Mouse (Mus musculus) liver, postnatal 0 days (tissue): Measurements from ENCODE around the gene Pah. TPM values are rescaled to one million over a fixed set of nuclear protein-coding genes. Genes with fewer than 3 reads are reported as not detected.

Experiments
- ATAC-seq: fragments of 200-750 bp; cut with Nextera tagmentation; 2 replicates; pipeline ENCODE4 v1.8.0; 2017; ENCODE audit warnings: mild to moderate bottlenecking, moderate library complexity
- DNase-seq: peaks from one replicate; pipeline ENCODE4 v3.0.0-alpha.2; 2016
- H3K27ac ChIP-seq: fragments of 300-500 bp; sonication (generic); 2 replicates; pipeline ENCODE4 v1.5.1; 2014; ENCODE audit warnings: antibody characterized with exemption, moderate library complexity, mild to moderate bottlenecking, low read depth
- H3K27me3 ChIP-seq: fragments of 300-500 bp; sonication (generic); 2 replicates; pipeline ENCODE4 v1.6.1; 2014; ENCODE audit warnings: low read length, control low read depth, mixed read lengths; ENCODE audit not compliant: insufficient read depth
- H3K36me3 ChIP-seq: fragments of 300-500 bp; sonication (generic); replicated peaks from 2 replicates; pipeline ENCODE4 v1.6.1; 2014; ENCODE audit warnings: mild to moderate bottlenecking, control low read depth, low read length, moderate library complexity, mixed read lengths; ENCODE audit not compliant: insufficient read depth
- H3K4me1 ChIP-seq: fragments of 300-500 bp; sonication (generic); 2 replicates; pipeline ENCODE4 v1.6.1; 2014; ENCODE audit warnings: antibody characterized with exemption, mild to moderate bottlenecking, control low read depth; ENCODE audit not compliant: insufficient read depth
- H3K4me2 ChIP-seq: fragments of 300-500 bp; sonication (generic); 2 replicates; pipeline ENCODE4 v1.6.1; 2014; ENCODE audit warnings: low read depth, mild to moderate bottlenecking, low read length, moderate library complexity, mixed read lengths
- H3K4me3 ChIP-seq: fragments of 300-500 bp; sonication (generic); 2 replicates; pipeline ENCODE4 v1.5.1; 2014; ENCODE audit warnings: low read depth, low read length
- H3K9ac ChIP-seq: fragments of 300-500 bp; sonication (generic); replicated peaks from 2 replicates; pipeline ENCODE4 v1.6.1; 2014; ENCODE audit warnings: mild to moderate bottlenecking, moderate library complexity
- H3K9me3 ChIP-seq: fragments of 300-500 bp; sonication (generic); 2 replicates; pipeline ENCODE4 v1.6.1; 2016; ENCODE audit warnings: mild to moderate bottlenecking, control low read depth, low read length, mixed read lengths
- CTCF ChIP-seq: sonication (generic); IDR thresholded peaks from 2 replicates; pipeline ENCODE4 v1.5.1; 2016; ENCODE audit warnings: antibody characterized with exemption, low read depth
- EP300 ChIP-seq: IDR thresholded peaks from 2 replicates; pipeline ENCODE4 v1.6.1; 2016; ENCODE audit warnings: antibody characterized with exemption, low read depth, mild to moderate bottlenecking
- WGBS: fragments of 180-500 bp; shearing (Covaris S2); extraction: QIAGEN DNeasy Blood & Tissue Kit; methylation state at CpG from one replicate; pipeline ENCODE4 v1.1.7; 2014; ENCODE audit not compliant: insufficient replicate concordance; 5-methylcytosine and 5-hydroxymethylcytosine counted together
- polyA plus RNA-seq: library from polyadenylated mRNA; unstranded; fragments of >200 nt; fragmentation: Nextera tagmentation; extraction: Ambion mirVana; gene quantifications from 2 replicates; pipeline ENCODE4 v1.2.1, GENCODE M21; 2015

Gene Pah
- polyA plus RNA-seq, 1 experiment from 2014 or later = 146 TPM

DNA sequence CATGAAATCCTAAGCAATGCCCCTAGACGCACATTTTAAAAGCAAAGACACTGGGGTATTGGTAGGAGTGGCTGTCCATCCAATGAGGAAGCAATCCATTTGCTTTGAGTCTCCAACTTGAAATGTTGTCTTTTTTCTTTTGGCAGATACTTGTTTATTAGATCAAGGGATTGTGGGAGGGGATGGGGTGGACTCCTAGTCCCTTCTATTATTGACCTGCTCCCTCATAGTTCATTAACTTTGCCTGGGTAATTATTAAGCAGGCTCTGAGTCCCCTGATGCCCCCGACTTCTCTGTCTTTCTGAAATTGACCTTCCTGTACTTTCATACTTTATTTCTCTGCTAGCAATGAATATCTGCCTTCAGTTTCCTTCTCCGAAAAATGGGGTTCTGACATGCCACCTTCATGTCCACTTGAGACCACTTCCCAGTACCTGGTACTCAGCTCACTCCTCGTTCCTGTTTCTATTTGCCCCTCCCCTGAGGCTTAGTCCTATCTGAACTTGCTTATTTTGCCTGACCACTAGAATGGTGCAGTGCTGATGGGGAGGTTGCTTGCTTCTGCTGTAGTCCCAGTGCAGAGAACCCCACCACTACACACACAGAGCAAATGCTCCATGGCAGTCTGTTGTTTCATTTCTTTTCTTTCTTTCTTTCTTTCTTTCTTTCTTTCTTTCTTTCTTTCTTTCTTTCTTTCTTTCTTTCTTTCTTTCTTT, 1.0 kb upstream of the Pah start:
- no peak overlapping the region for H3K4me3 ChIP-seq
- peak overlapping the region; percentile 86 for H3K27ac ChIP-seq
- no peaks in the 10 kb centered on the region for H3K36me3 ChIP-seq
- H3K4me1 ChIP-seq = peaks cover 3% of the 10 kb centered on the region; the same call in 1 of the 2 replicates
- no peak for DNase-seq
- peak overlapping the region; percentile 65 for H3K4me2 ChIP-seq
- no peaks in the 10 kb centered on the region for H3K9me3 ChIP-seq
- ATAC-seq = peak; percentile 65
- H3K9ac ChIP-seq = no peak overlapping the region
- WGBS = 40% methylated on average over 4 of the region's 4 CpGs
- no peaks in the 10 kb centered on the region for H3K27me3 ChIP-seq
- TF ChIP-seq CTCF = no peak
- TF ChIP-seq EP300 = peak; percentile 56; the same call in 1 of the 2 replicates

DNA sequence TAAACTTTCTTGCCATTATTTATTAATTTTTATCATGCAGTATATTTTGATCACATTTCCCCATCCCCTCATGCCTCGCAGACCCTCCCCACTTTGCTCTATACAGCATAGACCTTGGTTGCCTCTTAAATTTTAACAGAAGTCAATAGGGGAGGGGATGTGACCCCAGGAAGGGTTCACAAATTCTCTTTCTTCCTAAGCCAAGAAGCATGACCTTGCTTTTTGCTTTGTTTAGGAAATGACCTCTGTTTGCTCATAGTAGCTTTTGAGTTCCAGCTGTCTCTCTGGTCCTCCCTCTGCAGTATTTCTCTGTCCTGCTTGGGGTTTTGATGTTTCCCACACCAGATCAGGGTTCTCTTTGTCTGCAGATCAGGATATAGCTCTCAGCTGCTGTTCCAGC, 12.6 kb downstream of the Pah start:
- H3K27ac ChIP-seq = no peak overlapping the region
- no peaks in the 10 kb centered on the region for H3K9me3 ChIP-seq
- no peak for TF ChIP-seq EP300
- TF ChIP-seq CTCF = no peak
- no peak overlapping the region for H3K9ac ChIP-seq
- no peaks in the 10 kb centered on the region for H3K27me3 ChIP-seq
- DNase-seq = no peak
- no peak overlapping the region for H3K4me2 ChIP-seq
- H3K4me3 ChIP-seq = no peak overlapping the region
- H3K36me3 ChIP-seq = peaks cover 8% of the 10 kb centered on the region; the same call in 1 of the 2 replicates
- ATAC-seq = peak; percentile 50
- 0 out of 2 replicates have a peak, but pooled peaks cover 4% of the 10 kb centered on the region for H3K4me1 ChIP-seq
- WGBS = 43% methylated on average over 1 of the region's 1 CpGs

DNA sequence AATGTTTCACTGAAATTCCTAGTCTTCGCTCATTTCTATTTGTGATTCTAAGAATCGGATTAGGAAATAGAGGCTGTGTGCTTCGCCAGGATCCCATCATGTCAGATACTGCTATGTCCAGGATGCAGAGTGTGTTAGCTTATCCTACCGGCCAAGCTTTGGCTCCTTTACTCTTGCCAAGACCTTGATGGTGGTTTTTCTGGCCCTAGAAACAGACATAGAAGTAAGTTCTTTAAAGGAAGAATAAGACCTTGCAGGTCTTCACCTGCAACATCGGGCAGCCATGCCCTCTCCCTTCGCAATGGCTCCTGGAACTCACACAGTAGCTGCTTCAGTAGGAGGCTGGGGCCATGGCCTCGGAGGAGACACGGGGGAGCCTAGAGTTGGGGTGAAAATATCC, 24.2 kb downstream of the Pah start:
- no peaks in the 10 kb centered on the region for H3K27me3 ChIP-seq
- TF ChIP-seq CTCF = no peak
- TF ChIP-seq EP300 = no peak
- H3K4me2 ChIP-seq = peak overlapping the region; percentile 37; the same call in 1 of the 2 replicates
- peaks cover 5% of the 10 kb centered on the region; the same call in 1 of the 2 replicates for H3K4me1 ChIP-seq
- no peak overlapping the region for H3K4me3 ChIP-seq
- peak overlapping the region; percentile 26; the same call in 1 of the 2 replicates for H3K9ac ChIP-seq
- no peak for DNase-seq
- peak overlapping the region; percentile 55 for H3K27ac ChIP-seq
- 60% methylated on average over 8 of the region's 8 CpGs for WGBS
- H3K9me3 ChIP-seq = no peaks in the 10 kb centered on the region
- H3K36me3 ChIP-seq = peaks cover under 1% of the 10 kb centered on the region; the same call in 1 of the 2 replicates
- ATAC-seq = no peak

DNA sequence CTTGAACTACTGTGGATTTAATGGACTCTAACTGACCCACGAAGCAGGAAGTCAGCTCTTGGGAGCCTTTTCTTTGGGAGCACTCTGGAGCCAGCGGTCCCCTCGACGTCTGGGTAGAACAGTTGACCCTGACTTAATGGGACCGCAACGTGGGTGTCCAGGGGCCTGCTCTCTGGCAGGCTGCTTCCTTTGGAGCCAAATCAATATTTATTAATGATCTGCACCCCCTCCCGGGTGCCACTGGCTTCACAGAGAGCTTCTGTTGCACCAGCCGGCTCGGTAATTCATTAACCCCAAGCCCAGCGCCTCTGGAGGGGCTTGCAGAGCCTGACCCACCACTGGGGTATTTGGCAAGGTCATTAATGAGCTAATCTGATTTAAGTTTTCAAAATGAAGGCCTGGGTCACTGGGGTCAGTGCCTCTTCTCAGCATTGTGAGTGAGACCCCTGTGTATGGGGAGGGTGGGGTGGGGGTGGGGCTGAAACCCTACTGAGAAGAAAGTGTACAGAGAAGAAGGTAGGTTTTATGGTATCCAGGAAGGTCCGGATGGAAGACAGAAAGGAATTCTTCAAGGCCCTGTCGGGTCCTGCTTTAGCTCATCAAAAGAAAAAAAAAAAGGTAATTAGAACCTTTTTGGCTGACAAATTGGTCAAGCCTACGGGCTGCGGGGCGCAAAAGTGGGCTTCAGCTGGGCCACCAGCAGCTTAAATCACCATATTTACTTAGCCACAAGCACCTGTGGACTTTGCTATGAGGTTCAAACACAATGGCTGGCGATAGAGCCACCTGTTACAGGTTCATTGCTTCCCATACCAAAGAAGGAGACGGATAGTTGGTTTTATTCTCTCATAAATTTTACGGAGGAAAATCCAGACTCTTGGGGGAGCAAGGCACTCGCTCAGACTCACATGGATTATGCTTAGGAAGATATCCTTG, 25.0 kb downstream of the Pah start:
- ATAC-seq (peak; percentile 91), DNase-seq (peak; percentile 70)
- TF ChIP-seq CTCF = no peak
- peak; percentile 29; the same call in 1 of the 2 replicates for TF ChIP-seq EP300

DNA sequence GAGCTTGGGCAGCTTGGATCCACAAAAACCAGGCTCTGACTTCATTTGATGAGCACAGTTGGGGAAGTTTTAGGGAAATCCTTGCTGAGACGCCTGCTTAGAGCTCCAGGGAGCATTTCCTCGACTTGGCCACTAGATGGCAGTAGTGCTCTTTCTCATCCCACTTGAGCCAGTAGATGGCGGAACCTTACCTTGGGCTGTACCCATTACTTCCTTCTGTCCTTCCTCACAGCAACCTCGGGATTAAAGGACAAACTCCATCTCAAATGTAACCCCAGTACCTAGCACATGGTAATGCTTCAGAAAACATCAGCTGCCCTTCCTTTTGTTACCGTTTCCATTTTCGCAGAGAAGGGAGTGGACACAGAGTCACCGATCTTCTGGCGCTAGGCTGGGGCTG, 31.1 kb downstream of the Pah start:
- WGBS = 29% methylated on average over 8 of the region's 8 CpGs
- DNase-seq = peak; percentile 33
- Histone ChIP-seq H3K27me3 (no peaks in the 10 kb centered on the region), H3K27ac (no peak overlapping the region), H3K4me3 (no peak overlapping the region), H3K4me2 (no peak overlapping the region), H3K9me3 (no peaks in the 10 kb centered on the region), H3K4me1 (0 out of 2 replicates have a peak, but pooled peaks cover 2% of the 10 kb centered on the region), H3K36me3 (0 out of 2 replicates have a peak, but pooled peaks cover 7% of the 10 kb centered on the region), H3K9ac (no peak overlapping the region)
- peak; percentile 96 for TF ChIP-seq CTCF
- no peak for TF ChIP-seq EP300
- ATAC-seq = peak; percentile 40; the same call in 1 of the 2 replicates

More for the DNA sequence above, 25.0 kb downstream of the Pah start:
- no peak overlapping the region for H3K9ac ChIP-seq
- H3K27me3 ChIP-seq = no peaks in the 10 kb centered on the region
- H3K27ac ChIP-seq = peak overlapping the region; percentile 55
- peaks cover 5% of the 10 kb centered on the region; the same call in 1 of the 2 replicates for H3K4me1 ChIP-seq
- WGBS = 54% methylated on average over 19 of the region's 19 CpGs
- no peaks in the 10 kb centered on the region for H3K9me3 ChIP-seq
- peak overlapping the region; percentile 37 for H3K4me2 ChIP-seq
- no peak overlapping the region for H3K4me3 ChIP-seq
- H3K36me3 ChIP-seq = 0 out of 2 replicates have a peak, but pooled peaks cover 2% of the 10 kb centered on the region
